Mouse (Mus musculus) embryonic facial prominence, embryonic 11.5 days (tissue): ENCODE data around the gene Ppp1r12b. TPM values are rescaled to one million over a fixed set of nuclear protein-coding genes. Genes with fewer than 3 reads are reported as not detected.
A peak's percentile ranks its signal among the peaks of the same experiment; 100 is the strongest.
"Not testable (repeated sequence)": the region's sequence is repeated elsewhere in the genome, so short reads cannot be mapped to it uniquely, and the experiment has no call there.

Source experiments
- ATAC-seq: fragments of 200-750 bp; cut with Nextera tagmentation; replicated peaks from 2 replicates; pipeline ENCODE4 v1.8.0; 2017; ENCODE audit warnings: low read depth; ENCODE audit not compliant: insufficient number of reproducible peaks, low FRiP score, low TSS enrichment
- DNase-seq: peaks from one replicate; pipeline ENCODE4 v3.0.0-alpha.2; 2015; ENCODE audit warnings: low spot score
- H3K27ac ChIP-seq: fragments of 300-500 bp; sonication (generic); replicated peaks from 2 replicates; pipeline ENCODE4 v1.5.1; 2014; ENCODE audit warnings: mild to moderate bottlenecking, low read depth, low read length, control low read depth
- H3K27me3 ChIP-seq: fragments of 300-500 bp; sonication (generic); 2 replicates; pipeline ENCODE4 v1.6.1; 2014; ENCODE audit warnings: mild to moderate bottlenecking, low read length, moderate library complexity, mixed read lengths; ENCODE audit not compliant: control insufficient read depth, insufficient read depth
- H3K36me3 ChIP-seq: fragments of 300-500 bp; sonication (generic); replicated peaks from 2 replicates; pipeline ENCODE4 v1.6.1; 2014; ENCODE audit warnings: low read depth, mild to moderate bottlenecking, low read length, moderate library complexity, mixed read lengths; ENCODE audit not compliant: control insufficient read depth, insufficient read depth
- H3K4me1 ChIP-seq: fragments of 300-500 bp; sonication (generic); 2 replicates; pipeline ENCODE4 v1.6.1; 2014; ENCODE audit warnings: low read length, mixed read lengths; ENCODE audit not compliant: control insufficient read depth, insufficient read depth
- H3K4me2 ChIP-seq: fragments of 300-500 bp; sonication (generic); 2 replicates; pipeline ENCODE4 v1.6.1; 2014; ENCODE audit warnings: low read depth, mild to moderate bottlenecking, control low read depth, low read length, moderate library complexity
- H3K4me3 ChIP-seq: fragments of 300-500 bp; sonication (generic); 2 replicates; pipeline ENCODE4 v1.5.1; 2014; ENCODE audit warnings: low read depth, low read length, control low read depth
- H3K9ac ChIP-seq: fragments of 300-500 bp; sonication (generic); replicated peaks from 2 replicates; pipeline ENCODE4 v1.6.1; 2014; ENCODE audit warnings: mild to moderate bottlenecking, control low read depth, low read length
- H3K9me3 ChIP-seq: fragments of 300-500 bp; sonication (generic); replicated peaks from 2 replicates; pipeline ENCODE4 v1.6.1; 2016; ENCODE audit warnings: mild to moderate bottlenecking, low read length, inconsistent platforms, mixed read lengths; ENCODE audit not compliant: control insufficient read depth
- WGBS: fragments of 180-500 bp; shearing (Covaris S2); extraction: QIAGEN DNeasy Blood & Tissue Kit; methylation state at CpG from one replicate; pipeline ENCODE4 v1.1.7; 2014; 5-methylcytosine and 5-hydroxymethylcytosine counted together
- polyA plus RNA-seq: library from polyadenylated mRNA; unstranded; fragments of >200 nt; fragmentation: Nextera tagmentation; extraction: Ambion mirVana; gene quantifications from 2 replicates; pipeline ENCODE4 v1.2.1, GENCODE M21; 2014

The Ppp1r12b gene
- polyA plus RNA-seq, 1 experiment from 2014 or later: 5.0 TPM

DNA sequence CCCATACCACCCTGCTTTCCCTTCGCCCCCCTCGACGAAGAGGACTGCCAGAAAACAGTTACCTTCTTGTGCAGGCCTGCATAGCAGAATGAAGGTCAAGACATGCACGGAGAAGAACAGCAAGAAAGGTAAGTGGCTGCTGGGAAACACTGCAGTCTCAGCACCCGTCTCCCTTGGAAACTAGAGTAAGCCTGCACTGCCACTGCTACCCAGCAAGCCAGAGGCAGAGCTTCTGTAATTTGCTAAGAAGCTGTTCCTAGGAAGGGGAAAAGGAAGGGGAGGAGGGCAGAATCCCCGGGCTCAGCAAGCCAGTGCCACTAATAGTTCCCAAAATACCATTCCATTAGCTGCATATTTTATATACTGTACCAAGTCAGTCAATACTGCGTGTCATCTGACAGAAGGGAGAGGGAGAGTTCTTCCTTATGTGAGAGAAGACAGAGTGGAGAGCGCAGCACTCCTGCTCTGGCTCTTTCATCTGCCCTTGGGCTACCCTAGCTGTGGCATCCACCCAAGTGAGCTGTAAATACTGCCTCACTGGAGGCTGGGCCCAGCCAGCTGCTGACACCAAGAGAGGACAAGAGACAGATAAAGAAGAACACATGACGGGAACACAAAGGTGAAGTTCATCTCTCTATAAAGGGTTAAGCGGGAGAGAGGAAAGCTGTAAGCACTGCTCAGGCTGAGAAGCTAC is 109.3 kb downstream of the Ppp1r12b start:
- Histone ChIP-seq H3K4me1 (no peaks in the 10 kb centered on the region; the same call in 1 of the 2 replicates), H3K27me3 (no peaks in the 10 kb centered on the region), H3K27ac (0 out of 2 replicates have a peak overlapping the region, but pooled peaks have one; percentile 28), H3K4me2 (no peak overlapping the region), H3K4me3 (no peak overlapping the region), H3K9ac (no peak overlapping the region), H3K36me3 (no peaks in the 10 kb centered on the region), H3K9me3 (no peaks in the 10 kb centered on the region)
- ATAC-seq (no peak), DNase-seq (no peak)
- WGBS: 75% methylated on average over 10 of the region's 10 CpGs

DNA sequence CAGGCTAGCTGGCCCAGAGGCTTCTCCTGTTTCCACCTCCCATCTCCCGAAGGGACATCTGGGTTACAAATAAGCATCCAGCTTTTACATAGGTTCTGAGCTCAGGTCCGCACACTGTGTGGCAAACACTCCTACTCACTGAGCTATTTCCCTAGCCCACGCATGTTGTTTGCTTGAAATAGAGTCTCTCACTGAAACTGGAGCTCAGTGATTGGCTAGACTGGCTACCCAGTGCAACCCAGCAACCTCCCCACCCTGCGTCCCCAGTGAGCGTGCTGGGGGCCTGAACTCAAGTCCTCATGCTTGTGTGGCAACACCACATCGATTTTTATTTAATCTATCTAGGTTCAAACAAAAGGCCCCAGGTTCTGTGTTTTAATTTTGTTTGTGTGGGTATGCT is 112.4 kb downstream of the Ppp1r12b start:
- DNase-seq (no peak), ATAC-seq (no peak)
- no peaks in the 10 kb centered on the region for H3K27me3 ChIP-seq
- H3K4me2 ChIP-seq: no peak overlapping the region
- no peak overlapping the region for H3K27ac ChIP-seq
- 86% methylated on average over 6 of the region's 6 CpGs for WGBS
- no peaks in the 10 kb centered on the region for H3K9me3 ChIP-seq
- no peaks in the 10 kb centered on the region; the same call in 1 of the 2 replicates for H3K4me1 ChIP-seq
- H3K4me3 ChIP-seq: no peak overlapping the region
- no peaks in the 10 kb centered on the region for H3K36me3 ChIP-seq
- H3K9ac ChIP-seq: no peak overlapping the region

DNA sequence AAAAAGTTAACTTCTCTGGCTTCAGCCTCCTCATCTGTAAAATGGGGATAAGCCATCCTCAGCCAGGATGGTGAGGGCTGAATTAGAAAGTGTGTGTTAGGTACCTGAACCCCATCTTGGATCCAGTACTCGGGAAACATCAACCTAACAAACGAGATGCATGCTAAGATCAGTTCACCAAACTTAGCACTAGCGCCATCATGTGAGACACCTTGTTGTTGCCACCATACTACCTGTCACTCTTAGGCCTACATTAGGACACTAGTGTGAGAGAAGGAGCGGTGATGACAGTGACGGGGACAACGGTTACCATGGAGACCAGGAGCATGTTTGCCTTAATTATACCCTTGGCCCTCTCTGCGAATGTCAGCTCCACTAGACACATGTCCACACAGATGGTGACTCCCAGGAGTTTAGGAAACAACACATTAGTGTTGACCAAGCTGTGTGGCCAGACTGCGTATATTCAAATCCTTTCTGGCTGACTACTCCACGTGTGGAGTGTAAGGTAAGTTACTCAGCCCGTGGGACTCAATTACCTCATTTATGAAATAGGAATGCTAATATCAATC is 118.7 kb downstream of the Ppp1r12b start:
- WGBS: 71% methylated on average over 10 of the region's 10 CpGs
- H3K27ac ChIP-seq: no peak overlapping the region

DNA sequence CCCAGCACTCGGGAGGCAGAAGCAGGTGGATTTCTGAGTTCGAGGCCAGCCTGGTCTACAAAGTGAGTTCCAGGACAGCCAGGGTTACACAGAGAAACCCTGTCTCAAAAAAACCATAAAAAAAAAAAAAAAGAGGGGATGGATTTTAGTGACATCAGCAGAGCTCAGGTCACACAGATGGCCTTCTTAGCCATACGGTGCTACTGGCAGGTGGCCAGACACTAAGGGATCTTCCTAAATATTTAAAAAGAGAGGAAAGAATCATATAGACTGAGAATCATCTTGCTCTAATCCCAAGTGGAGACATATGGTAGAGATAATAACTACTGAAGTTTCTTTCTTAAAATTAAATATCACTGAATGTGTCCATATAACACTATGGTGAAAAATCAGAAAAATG is 124.9 kb downstream of the Ppp1r12b start:
- not testable (repeated sequence) for H3K36me3 ChIP-seq, H3K9ac ChIP-seq, DNase-seq, H3K4me2 ChIP-seq, ATAC-seq, H3K4me3 ChIP-seq, H3K27me3 ChIP-seq, H3K9me3 ChIP-seq, H3K27ac ChIP-seq, H3K4me1 ChIP-seq
- 96% methylated on average over 3 of the region's 3 CpGs for WGBS

More for the DNA sequence above, 118.7 kb downstream of the Ppp1r12b start:
- H3K9me3 ChIP-seq: no peaks in the 10 kb centered on the region
- ATAC-seq: no peak
- no peaks in the 10 kb centered on the region for H3K4me1 ChIP-seq
- H3K4me2 ChIP-seq: no peak overlapping the region
- H3K36me3 ChIP-seq: no peaks in the 10 kb centered on the region; the same call in none of the 2 replicates
- no peaks in the 10 kb centered on the region for H3K27me3 ChIP-seq
- no peak overlapping the region for H3K9ac ChIP-seq
- H3K4me3 ChIP-seq: no peak overlapping the region
- DNase-seq: no peak

DNA sequence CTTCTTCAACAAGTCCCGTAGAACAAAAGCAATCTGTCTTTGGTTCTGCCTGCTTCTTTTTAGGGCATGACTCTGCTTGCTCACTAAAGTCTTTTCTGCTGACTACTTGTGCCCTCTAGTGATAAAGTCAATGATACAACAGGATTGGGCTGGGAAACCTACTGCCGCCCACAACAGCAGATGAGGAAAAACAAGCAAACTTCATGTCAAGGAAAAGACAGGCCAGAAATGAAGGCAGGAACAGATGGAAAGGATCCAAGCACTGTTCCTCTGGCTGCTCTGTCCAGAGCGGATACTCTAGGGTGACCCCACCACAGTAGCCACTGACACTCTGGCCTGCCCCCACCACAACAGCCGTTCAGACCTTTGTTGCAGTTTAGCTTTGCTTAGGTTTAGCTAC is 126.1 kb downstream of the Ppp1r12b start:
- WGBS: 56% methylated on average over 4 of the region's 4 CpGs

DNA sequence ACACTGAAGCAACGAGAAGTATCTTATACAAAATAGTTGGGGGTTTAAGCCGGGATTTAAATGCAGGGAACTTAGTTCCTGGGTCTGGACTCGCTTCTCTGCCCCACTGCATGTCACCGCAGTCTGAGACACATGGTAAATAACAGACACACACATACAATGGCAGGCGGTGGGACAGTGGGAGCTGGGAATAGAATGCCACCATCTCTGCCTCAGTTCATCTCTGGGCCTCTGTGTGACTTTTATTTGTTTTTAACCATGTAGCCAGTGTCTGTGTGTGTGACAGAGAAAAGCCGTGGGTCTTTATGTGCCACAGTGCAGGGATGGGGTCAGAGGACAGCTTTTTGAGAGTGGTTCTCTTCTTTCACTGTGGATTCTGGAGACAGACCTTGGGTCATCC is 130.8 kb downstream of the Ppp1r12b start:
- 79% methylated on average over 6 of the region's 6 CpGs for WGBS
- H3K4me1 ChIP-seq: no peaks in the 10 kb centered on the region
- DNase-seq: no peak
- no peak overlapping the region for H3K27ac ChIP-seq
- H3K9ac ChIP-seq: no peak overlapping the region
- H3K4me2 ChIP-seq: no peak overlapping the region
- H3K27me3 ChIP-seq: no peaks in the 10 kb centered on the region
- H3K9me3 ChIP-seq: no peaks in the 10 kb centered on the region
- no peak overlapping the region for H3K4me3 ChIP-seq
- ATAC-seq: no peak
- no peaks in the 10 kb centered on the region for H3K36me3 ChIP-seq

More for the DNA sequence above, 126.1 kb downstream of the Ppp1r12b start:
- no peak overlapping the region for H3K4me3 ChIP-seq
- no peak overlapping the region for H3K9ac ChIP-seq
- DNase-seq (peak; percentile 61), ATAC-seq (no peak)
- H3K27me3 ChIP-seq: no peaks in the 10 kb centered on the region
- no peaks in the 10 kb centered on the region for H3K9me3 ChIP-seq
- no peak overlapping the region for H3K27ac ChIP-seq
- H3K4me1 ChIP-seq: no peaks in the 10 kb centered on the region
- no peaks in the 10 kb centered on the region for H3K36me3 ChIP-seq
- no peak overlapping the region for H3K4me2 ChIP-seq

DNA sequence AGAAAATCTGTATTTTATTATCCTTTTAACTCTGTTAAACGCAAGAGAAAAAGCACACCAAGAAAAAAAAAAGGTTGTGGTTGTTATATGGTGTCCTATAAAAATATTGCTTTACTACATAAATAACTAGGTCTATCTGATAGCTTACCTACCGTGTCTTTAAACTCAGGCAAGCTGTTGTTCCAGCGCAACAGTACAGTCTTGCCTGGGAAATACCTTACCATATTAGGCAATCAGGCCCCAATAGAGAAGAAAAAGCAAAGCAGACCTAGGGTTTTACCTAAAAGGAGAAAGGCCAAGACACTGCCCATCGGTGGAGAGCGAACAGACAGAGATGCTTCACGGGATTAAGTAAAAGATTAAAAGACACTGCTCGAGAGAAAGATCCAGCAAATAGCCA is 131.9 kb downstream of the Ppp1r12b start:
- Histone ChIP-seq H3K9ac (no peak overlapping the region), H3K27ac (no peak overlapping the region), H3K36me3 (no peaks in the 10 kb centered on the region), H3K4me1 (no peaks in the 10 kb centered on the region), H3K9me3 (no peaks in the 10 kb centered on the region), H3K4me2 (no peak overlapping the region), H3K4me3 (no peak overlapping the region), H3K27me3 (no peaks in the 10 kb centered on the region)
- WGBS: 49% methylated on average over 7 of the region's 7 CpGs
- ATAC-seq (no peak), DNase-seq (peak; percentile 42)

DNA sequence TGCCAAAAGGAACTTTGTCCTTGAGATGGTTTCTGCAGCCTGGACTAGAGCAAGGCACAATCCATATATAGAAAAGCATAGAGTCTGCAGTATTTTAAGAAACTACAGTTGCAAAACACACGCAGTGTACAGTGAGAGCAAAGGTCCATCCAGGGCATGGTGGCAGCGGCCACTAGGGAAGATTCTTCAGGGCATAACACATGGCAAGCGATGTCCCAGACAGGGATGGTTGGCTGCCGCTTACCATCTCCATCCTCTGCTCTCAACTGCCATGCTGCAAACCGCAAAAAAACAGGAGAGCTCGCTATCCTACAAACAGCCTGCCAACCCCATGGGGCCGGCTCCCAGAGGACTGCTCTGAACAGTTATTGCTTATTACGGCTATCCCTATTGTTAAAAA is 132.4 kb downstream of the Ppp1r12b start:
- DNase-seq (no peak), ATAC-seq (no peak)
- H3K4me1 ChIP-seq: no peaks in the 10 kb centered on the region
- WGBS: 73% methylated on average over 8 of the region's 8 CpGs
- H3K4me2 ChIP-seq: no peak overlapping the region
- H3K9ac ChIP-seq: no peak overlapping the region
- H3K27me3 ChIP-seq: no peaks in the 10 kb centered on the region
- H3K4me3 ChIP-seq: no peak overlapping the region
- no peaks in the 10 kb centered on the region for H3K9me3 ChIP-seq
- no peaks in the 10 kb centered on the region for H3K36me3 ChIP-seq
- H3K27ac ChIP-seq: no peak overlapping the region
